Mouse (Mus musculus) forebrain, embryonic 13.5 days (tissue): ENCODE measurements around the gene Kpna3. TPM values are rescaled to one million over a fixed set of nuclear protein-coding genes. Genes with fewer than 3 reads are reported as not detected.
"Not testable (repeated sequence)": the region's sequence is repeated elsewhere in the genome, so short reads cannot be mapped to it uniquely, and the experiment has no call there.

Experiments
- ATAC-seq: fragments of 200-750 bp; cut with Nextera tagmentation; 2 replicates; pipeline ENCODE4 v1.8.0; 2017
- H3K27ac ChIP-seq: fragments of 300-500 bp; sonication (generic); 2 replicates; pipeline ENCODE4 v1.5.1; 2015; ENCODE audit warnings: inconsistent platforms, mild to moderate bottlenecking, moderate library complexity
- H3K27me3 ChIP-seq: fragments of 300-500 bp; sonication (generic); 2 replicates; pipeline ENCODE4 v1.6.1; 2015; ENCODE audit warnings: mild to moderate bottlenecking, inconsistent platforms
- H3K36me3 ChIP-seq: fragments of 300-500 bp; sonication (generic); 2 replicates; pipeline ENCODE4 v1.6.1; 2015; ENCODE audit warnings: mild to moderate bottlenecking, inconsistent platforms; ENCODE audit not compliant: poor library complexity, severe bottlenecking
- H3K4me1 ChIP-seq: fragments of 300-500 bp; sonication (generic); 2 replicates; pipeline ENCODE4 v1.6.1; 2015; ENCODE audit warnings: inconsistent platforms
- H3K4me2 ChIP-seq: fragments of 300-500 bp; sonication (generic); 2 replicates; pipeline ENCODE4 v1.6.1; 2015; ENCODE audit warnings: inconsistent platforms, mild to moderate bottlenecking, moderate library complexity
- H3K4me3 ChIP-seq: fragments of 300-500 bp; sonication (generic); 2 replicates; pipeline ENCODE4 v1.5.1; 2015; ENCODE audit warnings: mild to moderate bottlenecking, inconsistent platforms
- H3K9ac ChIP-seq: fragments of 300-500 bp; sonication (generic); 2 replicates; pipeline ENCODE4 v1.6.1; 2015; ENCODE audit warnings: mild to moderate bottlenecking, inconsistent platforms
- H3K9me3 ChIP-seq: fragments of 300-500 bp; sonication (generic); replicated peaks from 2 replicates; pipeline ENCODE4 v1.6.1; 2016; ENCODE audit warnings: inconsistent platforms
- WGBS: fragments of 180-500 bp; shearing (Covaris S2); methylation state at CpG from one replicate; pipeline ENCODE4 v1.1.7; 2015; 5-methylcytosine and 5-hydroxymethylcytosine counted together
- polyA plus RNA-seq: library from polyadenylated mRNA; unstranded; fragments of >200 nt; fragmentation: Nextera tagmentation; extraction: Ambion mirVana; gene quantifications from 2 replicates; pipeline ENCODE4 v1.2.1, GENCODE M21; 2015

The Kpna3 gene
- polyA plus RNA-seq, 1 experiment from 2014 or later: 79.6 TPM

DNA sequence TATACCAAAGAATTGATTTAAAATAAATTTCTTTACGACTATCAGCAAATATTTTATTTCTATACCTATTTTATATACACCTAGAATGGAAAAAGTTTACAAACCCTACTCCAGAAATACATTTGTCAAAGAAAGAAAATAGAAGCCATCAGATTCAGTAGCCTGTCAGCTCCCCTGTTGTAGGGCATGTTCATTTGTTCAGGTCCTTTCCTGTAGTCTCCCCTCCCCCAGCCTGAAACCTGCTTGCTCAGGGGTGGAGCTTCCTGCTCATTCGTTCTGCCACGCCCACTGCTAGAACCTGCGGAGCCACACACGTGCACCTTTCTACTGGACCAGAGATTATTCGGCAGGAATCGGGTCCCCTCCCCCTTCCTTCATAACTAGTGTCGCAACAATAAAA is 12.6 kb downstream of the Kpna3 start:
- not testable (repeated sequence) for H3K4me3 ChIP-seq, H3K27me3 ChIP-seq, H3K4me1 ChIP-seq, H3K9me3 ChIP-seq, ATAC-seq, H3K9ac ChIP-seq, H3K36me3 ChIP-seq, H3K4me2 ChIP-seq, H3K27ac ChIP-seq
- WGBS: 27% methylated on average over 7 of the region's 8 CpGs

DNA sequence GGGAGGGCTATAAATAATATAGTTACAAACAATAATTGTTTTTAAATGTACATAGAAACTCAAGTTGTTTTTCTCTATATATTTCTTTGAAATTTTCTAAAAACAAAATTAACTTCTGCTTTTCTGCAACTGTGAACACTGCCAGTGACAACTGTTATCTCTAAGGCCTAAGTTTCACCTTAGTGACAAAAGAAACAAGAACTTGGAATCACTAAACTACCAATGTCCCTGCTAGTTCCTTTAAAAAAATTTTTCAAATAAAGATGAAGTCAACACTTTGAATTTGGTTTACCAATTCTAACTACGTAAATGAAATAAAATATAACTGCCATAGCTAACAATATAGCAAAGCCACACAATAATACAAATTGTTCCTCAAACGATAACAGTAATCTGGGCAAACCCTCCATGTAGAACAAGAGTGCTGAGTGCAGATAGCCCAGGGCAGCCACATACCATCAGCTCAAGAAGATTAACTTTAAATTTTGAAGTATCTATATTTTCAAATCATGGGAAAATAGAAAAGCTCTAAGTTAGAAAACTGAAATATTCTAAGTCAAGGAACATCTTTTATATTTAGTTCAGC is 14.5 kb downstream of the Kpna3 start:
- Histone ChIP-seq H3K9ac (no peak overlapping the region), H3K9me3 (no peaks in the 10 kb centered on the region), H3K27me3 (no peaks in the 10 kb centered on the region), H3K36me3 (peaks cover 4% of the 10 kb centered on the region; the same call in 1 of the 2 replicates), H3K4me3 (no peak overlapping the region), H3K27ac (no peak overlapping the region), H3K4me2 (no peak overlapping the region), H3K4me1 (peaks cover 6% of the 10 kb centered on the region; the same call in 1 of the 2 replicates)
- 95% methylated on average over 2 of the region's 2 CpGs for WGBS
- ATAC-seq: no peak

DNA sequence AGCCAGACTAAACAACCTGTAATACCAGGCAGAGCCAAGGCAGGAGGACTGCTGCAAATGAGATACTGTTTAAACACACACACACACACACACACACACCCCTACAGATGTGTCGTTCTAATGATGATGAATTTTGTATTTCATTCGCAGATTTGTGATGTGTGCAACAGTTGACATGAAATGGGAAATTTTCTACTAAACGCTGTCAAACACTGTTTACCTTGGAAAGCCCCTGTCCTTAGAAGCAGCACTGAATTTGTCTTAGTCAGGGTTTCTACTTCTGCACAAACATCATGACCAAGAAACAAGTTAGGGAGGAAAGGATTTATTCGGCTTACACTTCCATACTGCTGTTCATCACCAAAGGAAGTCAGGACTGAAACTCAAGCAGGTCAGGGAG is 24.0 kb downstream of the Kpna3 start:
- Histone ChIP-seq H3K4me2 (no peak overlapping the region), H3K9me3 (no peaks in the 10 kb centered on the region), H3K4me1 (peaks cover 24% of the 10 kb centered on the region), H3K27me3 (no peaks in the 10 kb centered on the region), H3K9ac (no peak overlapping the region), H3K36me3 (no peaks in the 10 kb centered on the region), H3K27ac (no peak overlapping the region), H3K4me3 (no peak overlapping the region)
- 91% methylated on average over 4 of the region's 4 CpGs for WGBS
- ATAC-seq: no peak

DNA sequence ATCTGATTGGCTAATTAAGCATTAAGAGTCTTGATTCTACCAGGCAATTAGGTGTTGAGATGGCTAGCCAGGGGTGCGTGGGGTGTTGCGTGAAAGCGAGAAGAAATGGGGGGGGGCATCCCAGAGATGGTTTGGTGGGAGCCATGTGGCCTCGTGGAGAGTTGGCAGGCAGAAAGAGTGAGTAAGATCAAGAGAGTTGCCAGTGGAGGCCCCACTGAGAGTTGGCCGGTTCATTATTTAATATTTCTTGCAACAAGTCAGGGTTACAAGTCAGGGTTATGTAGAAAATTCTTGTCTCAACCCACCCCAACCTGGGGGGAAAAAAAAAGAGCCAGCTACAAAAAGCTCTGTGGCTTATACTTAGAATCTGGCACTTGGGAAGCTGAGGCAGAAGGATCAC is 24.4 kb downstream of the Kpna3 start:
- no peak overlapping the region for H3K27ac ChIP-seq
- 75% methylated on average over 5 of the region's 5 CpGs for WGBS
- no peak overlapping the region for H3K4me2 ChIP-seq
- no peaks in the 10 kb centered on the region for H3K9me3 ChIP-seq
- no peak overlapping the region for H3K4me3 ChIP-seq
- no peak for ATAC-seq
- H3K4me1 ChIP-seq: peaks cover 24% of the 10 kb centered on the region
- H3K27me3 ChIP-seq: no peaks in the 10 kb centered on the region
- H3K36me3 ChIP-seq: no peaks in the 10 kb centered on the region
- no peak overlapping the region for H3K9ac ChIP-seq

DNA sequence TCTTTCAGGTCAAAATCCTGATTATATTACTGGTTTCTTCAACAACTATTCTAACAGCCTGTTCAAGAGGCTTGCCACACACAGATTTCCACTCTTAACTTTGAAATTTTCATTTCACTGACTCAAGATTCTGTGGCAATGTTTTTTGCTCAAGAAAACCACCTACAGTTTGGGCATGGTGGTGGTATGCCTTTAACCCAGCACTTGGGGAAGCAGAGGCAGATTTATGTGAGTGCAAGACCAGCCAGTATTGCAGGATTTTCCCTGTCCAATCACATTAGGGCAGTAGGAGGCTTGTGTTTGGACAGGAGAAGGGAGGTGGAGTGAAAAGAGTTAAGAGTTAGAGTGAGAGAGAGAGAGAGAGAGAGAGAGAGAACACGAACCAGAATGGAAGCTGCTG is 24.9 kb downstream of the Kpna3 start:
- Histone ChIP-seq H3K4me2 (no peak overlapping the region), H3K36me3 (no peaks in the 10 kb centered on the region), H3K9ac (no peak overlapping the region), H3K4me1 (peaks cover 24% of the 10 kb centered on the region), H3K27ac (no peak overlapping the region), H3K4me3 (no peak overlapping the region), H3K9me3 (no peaks in the 10 kb centered on the region), H3K27me3 (no peaks in the 10 kb centered on the region)
- WGBS: 17% methylated on average over 1 of the region's 1 CpGs
- ATAC-seq: no peak

DNA sequence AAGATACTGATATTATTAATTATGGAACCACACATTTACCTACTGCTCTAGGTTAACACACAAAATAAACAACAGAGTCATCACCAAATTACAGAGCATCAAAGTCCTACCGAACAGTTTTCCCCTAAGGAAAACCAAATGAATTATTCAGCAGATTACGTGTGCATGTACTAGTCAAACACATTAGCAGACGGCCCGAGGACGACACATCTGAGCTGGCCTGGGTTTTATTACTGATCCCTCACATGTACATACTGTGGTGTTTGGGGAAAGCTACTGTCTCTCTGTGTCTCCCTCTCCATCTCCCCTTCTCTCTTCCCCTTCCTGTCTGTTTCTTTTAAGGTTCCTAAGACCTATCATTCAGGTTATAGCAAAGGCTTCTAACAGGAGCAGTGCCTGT is 25.5 kb downstream of the Kpna3 start:
- Histone ChIP-seq H3K4me2 (no peak overlapping the region), H3K27me3 (no peaks in the 10 kb centered on the region), H3K4me1 (peaks cover 24% of the 10 kb centered on the region), H3K36me3 (no peaks in the 10 kb centered on the region), H3K9me3 (no peaks in the 10 kb centered on the region), H3K27ac (no peak overlapping the region), H3K9ac (no peak overlapping the region), H3K4me3 (no peak overlapping the region)
- ATAC-seq: no peak
- 29% methylated on average over 5 of the region's 5 CpGs for WGBS

DNA sequence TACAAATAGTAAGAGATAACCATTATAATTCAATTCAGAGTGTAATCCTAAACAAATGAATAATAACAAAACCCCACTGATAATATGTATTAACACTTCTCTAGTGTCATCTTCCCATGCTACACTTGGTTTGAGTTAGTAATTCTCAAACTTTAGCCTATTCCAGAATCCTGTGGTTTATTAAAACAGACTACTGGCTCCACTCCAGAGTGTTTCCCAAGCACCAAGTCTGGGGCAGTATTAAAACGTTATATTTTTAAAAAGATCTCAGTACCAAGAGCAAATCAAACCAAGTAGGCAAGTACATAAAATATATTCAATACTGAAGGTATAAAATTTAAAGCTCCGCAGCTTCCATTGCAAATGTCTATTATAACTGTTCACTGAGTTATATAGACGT is 26.0 kb downstream of the Kpna3 start:
- no peaks in the 10 kb centered on the region for H3K36me3 ChIP-seq
- ATAC-seq: no peak
- peaks cover 24% of the 10 kb centered on the region for H3K4me1 ChIP-seq
- H3K27ac ChIP-seq: no peak overlapping the region
- no peaks in the 10 kb centered on the region for H3K9me3 ChIP-seq
- H3K9ac ChIP-seq: no peak overlapping the region
- no peak overlapping the region for H3K4me3 ChIP-seq
- no peak overlapping the region for H3K4me2 ChIP-seq
- no peaks in the 10 kb centered on the region for H3K27me3 ChIP-seq
- WGBS: 71% methylated on average over 3 of the region's 3 CpGs

DNA sequence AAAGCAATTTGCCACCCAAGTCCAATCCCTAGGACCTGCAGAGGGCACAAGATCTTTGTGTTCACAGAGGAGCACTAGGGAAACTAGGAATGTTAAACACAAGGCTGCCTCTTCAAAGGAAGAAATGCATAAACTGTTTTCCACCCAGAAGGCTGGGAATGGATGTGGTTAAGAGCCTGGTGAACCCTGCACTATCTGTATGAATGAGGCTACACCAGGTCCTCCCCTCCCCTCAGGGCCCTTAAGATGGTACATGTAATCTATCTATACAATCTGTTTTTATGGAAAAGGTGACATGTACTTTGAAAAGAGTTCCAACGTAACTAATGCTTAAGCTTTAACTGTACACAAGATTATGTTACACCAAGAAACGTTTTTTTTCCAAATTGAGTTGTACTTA is 29.7 kb downstream of the Kpna3 start:
- Histone ChIP-seq H3K4me3 (no peak overlapping the region), H3K27ac (no peak overlapping the region), H3K9ac (no peak overlapping the region), H3K27me3 (no peaks in the 10 kb centered on the region), H3K36me3 (no peaks in the 10 kb centered on the region), H3K4me1 (peaks cover 16% of the 10 kb centered on the region), H3K4me2 (no peak overlapping the region), H3K9me3 (no peaks in the 10 kb centered on the region)
- 89% methylated on average over 2 of the region's 2 CpGs for WGBS
- ATAC-seq: no peak

DNA sequence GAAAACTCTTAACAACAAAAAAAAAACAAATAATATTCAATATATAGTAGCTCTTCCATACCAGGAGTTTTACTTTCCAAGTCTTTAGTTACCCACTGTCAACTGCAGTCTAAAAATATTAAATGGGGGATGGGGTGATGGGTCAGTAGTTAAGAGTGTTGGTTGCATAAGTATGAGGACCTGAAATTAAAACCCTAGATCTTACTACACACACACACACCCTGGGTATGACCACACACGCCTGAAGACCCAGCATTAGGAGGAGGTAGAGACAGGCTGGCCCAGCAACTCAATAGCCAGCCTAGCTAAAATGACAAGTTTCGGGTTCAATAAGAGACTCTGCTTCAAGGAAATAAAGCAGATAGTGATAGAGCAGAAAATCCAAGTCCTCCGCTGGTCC is 32.6 kb downstream of the Kpna3 start:
- Histone ChIP-seq H3K4me3 (no peak overlapping the region), H3K9me3 (no peaks in the 10 kb centered on the region), H3K27ac (no peak overlapping the region), H3K36me3 (peaks cover 2% of the 10 kb centered on the region), H3K27me3 (no peaks in the 10 kb centered on the region), H3K4me1 (no peaks in the 10 kb centered on the region), H3K4me2 (no peak overlapping the region), H3K9ac (no peak overlapping the region)
- no peak for ATAC-seq
- 91% methylated on average over 3 of the region's 3 CpGs for WGBS

DNA sequence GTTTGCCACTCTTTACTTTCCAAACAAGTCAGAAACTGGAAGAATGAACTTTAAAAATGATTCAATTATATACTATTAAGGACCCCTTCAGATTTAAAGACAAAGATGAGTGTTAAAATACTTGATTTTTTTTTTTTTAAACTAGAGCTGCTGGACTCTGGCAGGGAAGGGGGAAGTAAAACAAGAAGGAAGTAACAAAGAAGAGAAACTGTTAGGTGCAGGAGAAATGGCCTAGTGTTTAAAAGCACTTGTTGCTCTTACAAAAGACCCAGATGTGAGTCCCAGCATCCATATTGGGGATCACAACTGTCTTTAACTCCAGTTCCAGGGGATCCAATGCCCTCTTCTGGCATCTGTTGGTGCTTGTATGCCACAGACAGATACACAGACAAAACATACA is 33.9 kb downstream of the Kpna3 start:
- Histone ChIP-seq H3K9me3 (no peaks in the 10 kb centered on the region), H3K4me2 (no peak overlapping the region), H3K4me3 (no peak overlapping the region), H3K9ac (no peak overlapping the region), H3K36me3 (peaks cover 9% of the 10 kb centered on the region), H3K4me1 (no peaks in the 10 kb centered on the region), H3K27ac (no peak overlapping the region), H3K27me3 (no peaks in the 10 kb centered on the region)
- ATAC-seq: no peak

DNA sequence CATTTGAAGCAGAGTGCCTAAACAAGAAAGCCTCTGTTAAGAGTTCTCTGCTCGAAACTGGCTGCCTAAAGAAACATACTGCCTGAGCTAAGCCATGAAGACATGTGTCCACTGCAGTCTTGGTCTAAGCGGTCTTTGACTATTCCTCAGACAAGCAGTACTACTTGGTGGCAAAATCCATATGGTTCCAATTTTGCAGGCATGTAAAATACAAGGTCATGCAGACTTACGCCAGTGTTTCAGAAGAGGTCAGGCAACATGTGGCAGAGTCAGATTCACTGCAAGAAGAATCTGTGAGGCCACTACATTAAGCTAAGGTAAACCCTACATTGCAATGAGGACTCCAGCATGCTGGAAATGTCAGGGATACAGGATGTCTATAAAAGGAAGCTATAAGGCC is 34.7 kb downstream of the Kpna3 start:
- no peak overlapping the region for H3K4me2 ChIP-seq
- no peaks in the 10 kb centered on the region for H3K4me1 ChIP-seq
- ATAC-seq: no peak
- WGBS: 91% methylated on average over 3 of the region's 3 CpGs
- no peak overlapping the region for H3K9ac ChIP-seq
- H3K4me3 ChIP-seq: no peak overlapping the region
- no peaks in the 10 kb centered on the region for H3K9me3 ChIP-seq
- peaks cover 15% of the 10 kb centered on the region for H3K36me3 ChIP-seq
- no peaks in the 10 kb centered on the region for H3K27me3 ChIP-seq
- no peak overlapping the region for H3K27ac ChIP-seq

DNA sequence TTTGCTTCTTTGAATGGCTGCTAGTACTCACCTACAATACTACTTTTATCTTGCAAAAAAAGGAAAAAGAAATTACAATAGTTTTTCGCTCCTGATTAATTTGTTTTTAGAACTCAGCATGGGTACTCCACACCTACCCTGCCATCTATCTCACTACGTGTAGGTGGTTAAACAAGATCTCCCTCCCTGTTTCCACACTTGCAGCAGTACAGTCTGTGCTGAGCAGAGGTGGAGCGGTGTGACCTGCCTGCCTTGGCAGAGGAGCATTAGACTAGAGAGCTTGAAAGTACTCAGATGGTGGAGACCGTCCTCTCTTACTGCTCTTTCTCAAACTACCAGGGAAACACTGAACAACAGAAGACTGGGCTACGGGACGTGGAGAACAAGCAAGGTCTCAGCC is 44.9 kb downstream of the Kpna3 start:
- Histone ChIP-seq H3K4me2 (no peak overlapping the region), H3K27me3 (no peaks in the 10 kb centered on the region), H3K36me3 (peaks cover 35% of the 10 kb centered on the region), H3K4me3 (no peak overlapping the region), H3K4me1 (no peaks in the 10 kb centered on the region), H3K27ac (no peak overlapping the region), H3K9ac (no peak overlapping the region), H3K9me3 (no peaks in the 10 kb centered on the region)
- WGBS: 86% methylated on average over 6 of the region's 6 CpGs
- no peak for ATAC-seq

DNA sequence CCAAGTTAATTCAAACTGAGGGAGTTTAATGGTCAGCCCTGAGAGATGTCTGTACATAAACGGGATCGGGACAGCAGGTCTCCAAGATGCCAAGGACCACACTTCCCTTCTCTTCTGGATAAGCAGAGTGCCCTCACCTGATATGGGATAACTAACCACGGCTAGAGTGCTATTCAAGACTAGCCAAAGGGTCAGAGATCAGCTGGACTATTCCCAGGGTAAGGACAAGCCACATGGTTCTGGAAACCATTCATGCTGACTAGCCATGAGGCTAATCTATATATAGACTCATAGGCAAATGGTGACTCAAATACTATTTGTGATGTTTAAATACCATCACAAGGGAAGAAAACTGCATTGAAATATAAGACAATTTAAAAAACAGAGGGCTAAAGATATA is 49.1 kb downstream of the Kpna3 start:
- no peaks in the 10 kb centered on the region for H3K9me3 ChIP-seq
- no peaks in the 10 kb centered on the region for H3K4me1 ChIP-seq
- ATAC-seq: no peak
- H3K9ac ChIP-seq: no peak overlapping the region
- no peak overlapping the region for H3K4me2 ChIP-seq
- H3K27ac ChIP-seq: no peak overlapping the region
- H3K36me3 ChIP-seq: peaks cover 39% of the 10 kb centered on the region
- H3K27me3 ChIP-seq: no peaks in the 10 kb centered on the region
- no peak overlapping the region for H3K4me3 ChIP-seq
- WGBS: 89% methylated on average over 3 of the region's 3 CpGs
